Mouse (Mus musculus) left cerebral cortex, adult 18-20 months (tissue): Measurements from ENCODE around the gene Acbd4. TPM values are rescaled to one million over a fixed set of nuclear protein-coding genes. Genes with fewer than 3 reads are reported as not detected.

Experiments
- DNase-seq, 2 experiments: peaks; one replicate each; pipeline ENCODE4 v3.0.0; 2021 to 2022; ENCODE audit warnings: low spot score in 2 of 2, mixed read lengths in 1 of 2
- total RNA-seq, 2 experiments: library from RNA; stranded (reverse); gene quantifications; 2 replicates each; pipeline ENCODE4 v1.2.3; 2021

Acbd4 gene
- total RNA-seq, 2 experiments from 2014 or later = 85.2 to 90.4 TPM

GRCm38 (mm10) chr11:103111881-103112551 is 10.5 kb downstream of the Acbd4 start:
- no peak for DNase-seq

- DNase-seq = no peak
Measured at GRCm38 (mm10) chr11:103112552-103112912, 11.1 kb downstream of the Acbd4 start.

GRCm38 (mm10) chr11:103113005-103113404 is 11.5 kb downstream of the Acbd4 start:
- no peak for DNase-seq

- no peak for DNase-seq
Measured at GRCm38 (mm10) chr11:103113771-103114170, 12.3 kb downstream of the Acbd4 start.

GRCm38 (mm10) chr11:103114270-103114943 is 12.9 kb downstream of the Acbd4 start:
- no peak for DNase-seq

- peak; percentile 64 to 75 for DNase-seq
Measured at GRCm38 (mm10) chr11:103115163-103116007, 13.9 kb downstream of the Acbd4 start.

- peak; percentile 99 for DNase-seq
Measured at GRCm38 (mm10) chr11:103116008-103116818, 14.7 kb downstream of the Acbd4 start, which contains the start of gene Hexim1. TSS of gene Hexim1 (plus strand) at chr11:103116231.

GRCm38 (mm10) chr11:103116959-103117590 is 15.6 kb downstream of the Acbd4 start:
- DNase-seq = peak; percentile 70 to 73

- DNase-seq = no peak
Measured at GRCm38 (mm10) chr11:103117591-103118009, 16.1 kb downstream of the Acbd4 start.

GRCm38 (mm10) chr11:103118866-103119265 is 17.4 kb downstream of the Acbd4 start:
- no peak for DNase-seq

- no peak for DNase-seq
Measured at GRCm38 (mm10) chr11:103119609-103120008, 18.1 kb downstream of the Acbd4 start.

GRCm38 (mm10) chr11:103120315-103120714 is 18.8 kb downstream of the Acbd4 start:
- DNase-seq = no peak

- DNase-seq = peak; percentile 44 to 57
Measured at GRCm38 (mm10) chr11:103131701-103132575, 30.5 kb downstream of the Acbd4 start, which contains the start of gene Hexim2. TSS of gene Hexim2 (plus strand) at chr11:103132429.

- peak; percentile 100 for DNase-seq
Measured at GRCm38 (mm10) chr11:103132576-103133455, 31.3 kb downstream of the Acbd4 start.

GRCm38 (mm10) chr11:103133456-103134185 is 32.1 kb downstream of the Acbd4 start:
- DNase-seq = no peak

GRCm38 (mm10) chr11:103134221-103134620 is 32.7 kb downstream of the Acbd4 start:
- peak in 1 of 2 experiments; percentile 30 for DNase-seq

- no peak for DNase-seq
Measured at GRCm38 (mm10) chr11:103136039-103136577, 34.6 kb downstream of the Acbd4 start.
